Mouse (Mus musculus) telencephalon, adult 2 months (tissue): ENCODE measurements around the gene Sytl3.

Source experiments
- DNase-seq: peaks from one replicate; pipeline ENCODE4 v3.0.0-alpha.2; 2011; ENCODE audit warnings: low read depth, low spot score

Gene Sytl3

GRCm38 (mm10) chr17:6736306-6737272 is 77.7 kb downstream of the Sytl3 start:
- DNase-seq, result no peak

- no peak for DNase-seq
Observed at GRCm38 (mm10) chr17:6737273-6737997, 78.5 kb downstream of the Sytl3 start.

- DNase-seq, result no peak
Observed at GRCm38 (mm10) chr17:6738836-6739235, 79.9 kb downstream of the Sytl3 start.

GRCm38 (mm10) chr17:6739266-6739665 is 80.4 kb downstream of the Sytl3 start:
- DNase-seq, result no peak

- DNase-seq, result no peak
Observed at GRCm38 (mm10) chr17:6739756-6740155, 80.9 kb downstream of the Sytl3 start.

GRCm38 (mm10) chr17:6740331-6741170 is 81.7 kb downstream of the Sytl3 start:
- DNase-seq, result no peak

- DNase-seq, result no peak
Observed at GRCm38 (mm10) chr17:6741271-6741670, 82.4 kb downstream of the Sytl3 start.

GRCm38 (mm10) chr17:6742083-6743038 is 83.5 kb downstream of the Sytl3 start:
- peak; percentile 9 for DNase-seq

GRCm38 (mm10) chr17:6743039-6743575 is 84.2 kb downstream of the Sytl3 start:
- DNase-seq, result no peak

- no peak for DNase-seq
Observed at GRCm38 (mm10) chr17:6743787-6744239, 84.9 kb downstream of the Sytl3 start.

- no peak for DNase-seq
Observed at GRCm38 (mm10) chr17:6744366-6744765, 85.5 kb downstream of the Sytl3 start.

- DNase-seq, result no peak
Observed at GRCm38 (mm10) chr17:6744871-6745270, 86.0 kb downstream of the Sytl3 start.

GRCm38 (mm10) chr17:6745503-6745902 is 86.6 kb downstream of the Sytl3 start:
- DNase-seq, result no peak

- DNase-seq, result peak; percentile 6
Observed at GRCm38 (mm10) chr17:6745975-6746374, 87.1 kb downstream of the Sytl3 start.

GRCm38 (mm10) chr17:6746452-6747231 is 87.7 kb downstream of the Sytl3 start:
- DNase-seq, result no peak

- DNase-seq, result no peak
Observed at GRCm38 (mm10) chr17:6747478-6747877, 88.6 kb downstream of the Sytl3 start.

- no peak for DNase-seq
Observed at GRCm38 (mm10) chr17:6748779-6749464, 90.0 kb downstream of the Sytl3 start.

GRCm38 (mm10) chr17:6751221-6751859 is 92.4 kb downstream of the Sytl3 start:
- DNase-seq, result no peak
